Mouse (Mus musculus): Measurements from ENCODE around the gene Tmem204. TPM values are rescaled to one million over a fixed set of nuclear protein-coding genes. Genes with fewer than 3 reads are reported as not detected.

The Tmem204 gene
- not detected in 2 replicates for total RNA-seq (2023)

GRCm38 (mm10) chr17:25083444-25083931 lies at the start of gene Tmem204:
TSS of gene Tmem204 (minus strand) at chr17:25083591.

DNA sequence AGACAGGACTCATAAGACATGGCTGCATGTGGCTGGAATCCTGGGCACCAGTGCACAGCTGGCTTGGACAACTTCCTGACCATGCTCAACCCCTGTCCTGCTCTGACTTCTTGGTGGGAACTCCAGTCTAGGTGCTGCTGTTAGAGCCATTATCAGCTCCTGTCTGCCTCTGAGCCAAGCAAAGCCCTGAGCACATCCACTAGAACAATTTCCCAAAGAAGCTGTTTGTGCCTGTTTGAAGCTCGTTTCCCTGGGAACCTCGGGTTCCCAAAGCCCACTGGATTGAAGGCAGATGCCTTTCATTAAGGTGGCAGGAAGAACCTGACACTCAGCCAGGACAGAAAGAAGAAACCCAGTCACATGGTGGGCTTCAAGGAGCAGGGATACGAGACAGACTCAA lies 37.0 kb upstream of the Tmem204 start, which contains the start of gene Ptx4:
Gene Ptx4 (plus strand): TSS at position 355 of the 400 bp plus-strand sequence.

DNA sequence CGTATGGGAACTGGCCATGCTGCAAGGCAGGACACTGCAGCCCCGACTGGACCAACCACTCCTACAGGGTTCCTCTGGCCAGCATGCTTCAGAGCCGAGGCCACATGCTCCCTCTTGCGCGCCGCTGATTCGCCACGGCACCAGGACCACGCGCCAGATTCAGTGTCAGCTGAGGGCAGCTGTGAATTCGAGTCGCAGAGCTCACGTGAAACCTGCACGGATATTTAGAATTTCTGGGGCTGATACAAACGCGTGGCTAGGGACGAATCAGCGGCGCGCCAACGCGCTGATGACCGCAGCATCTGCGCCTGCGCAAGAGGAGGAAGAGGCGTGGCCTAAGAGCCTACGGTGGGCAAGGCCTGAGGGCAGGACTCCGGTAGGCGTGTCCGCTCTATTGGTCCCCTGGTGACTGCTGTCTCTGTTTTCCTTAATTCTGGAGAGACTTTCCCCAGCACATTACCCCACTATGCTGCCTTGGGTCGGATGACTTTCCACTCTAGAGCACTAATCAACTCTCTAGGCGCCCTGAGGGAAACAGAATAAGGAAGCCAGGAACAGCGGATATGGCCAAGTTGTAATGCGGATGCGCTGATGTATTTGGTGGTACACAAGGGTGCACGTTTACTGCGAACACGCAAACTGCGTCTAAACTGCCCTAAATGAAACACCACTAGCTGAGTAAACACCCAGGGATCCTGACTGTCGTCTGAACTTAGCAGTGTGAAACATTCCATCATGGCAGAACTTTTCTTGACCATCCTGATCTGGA lies 32.5 kb upstream of the Tmem204 start, which contains the start of gene Telo2:
Gene Telo2 (minus strand): TSS at position 304 of the 769 bp plus-strand sequence.

GRCm38 (mm10) chr17:25015655-25016291 lies 67.6 kb downstream of the Tmem204 start, which contains the start of the genes Cramp1l and Ift140:
TSS of gene Cramp1l (minus strand) at chr17:25015788.
TSS of gene Ift140 (plus strand) at chr17:25016085.

Other genes starting within 250 kb of the Tmem204 start
- gene Hagh, start 243.4 kb downstream of the Tmem204 start, total RNA-seq (2023), result 34.8 and 35.3 TPM in 2 replicates
- 1.5 and 2.2 TPM in 2 replicates for gene Fahd1, start 233.2 kb downstream of the Tmem204 start, total RNA-seq (2023)
- gene Igfals, start 217.6 kb downstream of the Tmem204 start, total RNA-seq (2023), result 0.32 and 0.36 TPM in 2 replicates
- 51.2 and 59.0 TPM in 2 replicates for gene Nubp2, start 197.2 kb downstream of the Tmem204 start, total RNA-seq (2023)
- 25.3 and 35.4 TPM in 2 replicates for gene Spsb3, start 196.9 kb downstream of the Tmem204 start, total RNA-seq (2023)
- 10.1 and 11.6 TPM in 2 replicates for gene Eme2, start 188.5 kb downstream of the Tmem204 start, total RNA-seq (2023)
- 12.9 and 15.4 TPM in 2 replicates for gene Mrps34, start 188.5 kb downstream of the Tmem204 start, total RNA-seq (2023)
- gene Nme3, start 187.1 kb downstream of the Tmem204 start, total RNA-seq (2023), result 15.7 and 16.5 TPM in 2 replicates
- 70.4 and 91.3 TPM in 2 replicates for gene Mapk8ip3, start 146.6 kb downstream of the Tmem204 start, total RNA-seq (2023)
- gene Jpt2, start 122.9 kb downstream of the Tmem204 start, total RNA-seq (2023), result 26.3 and 30.8 TPM in 2 replicates
- gene Cramp1l, start 67.8 kb downstream of the Tmem204 start, total RNA-seq (2023), result 25.7 and 40.7 TPM in 2 replicates
- gene Ift140, start 67.5 kb downstream of the Tmem204 start, total RNA-seq (2023), result 8.9 and 12.3 TPM in 2 replicates
- gene Telo2, start 32.4 kb upstream of the Tmem204 start, total RNA-seq (2023), result 5.9 and 8.6 TPM in 2 replicates
- gene Ptx4, start 37.2 kb upstream of the Tmem204 start, total RNA-seq (2023), result not detected in 2 replicates
- gene Clcn7, start 49.8 kb upstream of the Tmem204 start, total RNA-seq (2023), result 17.0 and 29.6 TPM in 2 replicates
- not detected in 2 replicates for gene Ccdc154, start 78.9 kb upstream of the Tmem204 start, total RNA-seq (2023)
- not detected in 2 replicates for gene Gm38655, start 91.9 kb upstream of the Tmem204 start, total RNA-seq (2023)
- gene BC003965, start 101.0 kb upstream of the Tmem204 start, total RNA-seq (2023), result 5.5 and 6.8 TPM in 2 replicates
- gene Unkl, start 104.8 kb upstream of the Tmem204 start, total RNA-seq (2023), result 18.6 and 26.5 TPM in 2 replicates
- gene Gnptg, start 156.5 kb upstream of the Tmem204 start, total RNA-seq (2023), result 12.1 and 18.8 TPM in 2 replicates
- 5.8 and 8.9 TPM in 2 replicates for gene Tsr3, start 156.6 kb upstream of the Tmem204 start, total RNA-seq (2023)
- gene Baiap3, start 172.8 kb upstream of the Tmem204 start, total RNA-seq (2023), result 4.4 and 6.8 TPM in 2 replicates
- gene Ube2i, start 191.0 kb upstream of the Tmem204 start, total RNA-seq (2023), result 213 and 244 TPM in 2 replicates
- 80.0 and 94.6 TPM in 2 replicates for gene Prss34, start 214.8 kb upstream of the Tmem204 start, total RNA-seq (2023)
- gene Prss28, start 225.1 kb upstream of the Tmem204 start, total RNA-seq (2023), result not detected in 2 replicates
- not detected in 2 replicates for gene Prss29, start 235.1 kb upstream of the Tmem204 start, total RNA-seq (2023)